In genomic region chr19:25238121-25238520, GRCm38 (mm10) we compare ENCODE assay signal across 9 mouse cellular contexts. TPM values are rescaled to one million over a fixed set of nuclear protein-coding genes. Genes with fewer than 3 reads are reported as not detected.
DNase-seq lines count a peak whose midpoint lies in the region; ATAC-seq lines count a peak whose summit lies in the region.
"Had no signal": no experiment of that assay in that cellular context is flagged by ENCODE, and none has a peak within 500 bp of the region (broad histone marks: within the 10 kb centered on the region; RNA-seq: fewer than 3 reads in every experiment).

No protein-coding gene starts in this region.

- WGBS in heart, embryonic 13.5 days = 2% methylated on average over 13 of the region's 13 CpGs
- 6% methylated on average over 13 of the region's 13 CpGs for WGBS in embryonic facial prominence, embryonic 12.5 days
- 6% methylated on average over 13 of the region's 13 CpGs for WGBS in hindbrain, embryonic 16.5 days
- WGBS in midbrain, embryonic 14.5 days = 2% methylated on average over 13 of the region's 13 CpGs

- no peak for ATAC-seq in heart, embryonic 13.5 days (ENCODE audit: extremely low read depth, insufficient number of reproducible peaks, low FRiP score, low TSS enrichment)
- ATAC-seq in embryonic facial prominence, embryonic 12.5 days (ENCODE audit: insufficient number of reproducible peaks, insufficient read depth, low FRiP score, low TSS enrichment) = no peak
- ATAC-seq in hindbrain, embryonic 16.5 days = no peak
- no peak for ATAC-seq in midbrain, embryonic 14.5 days (ENCODE audit: low FRiP score, low TSS enrichment)
- ATAC-seq in monocyte, adult 5-6 weeks (replicated peaks; ENCODE audit: insufficient number of reproducible peaks, low FRiP score, low TSS enrichment, poor library complexity, severe bottlenecking) = no peak
- ATAC-seq: CD4-positive, CD25-positive, alpha-beta regulatory T cell, adult 4 months had no signal

- peak overlapping the region; percentile 83 for H3K4me3 ChIP-seq in heart, embryonic 13.5 days
- peak overlapping the region; percentile 69 for H3K4me3 ChIP-seq in embryonic facial prominence, embryonic 12.5 days
- H3K4me3 ChIP-seq in hindbrain, embryonic 16.5 days (ENCODE audit: low read length) = peak overlapping the region; percentile 81
- H3K4me3 ChIP-seq in midbrain, embryonic 14.5 days (replicated peaks; ENCODE audit: low read depth, low read length) = peak overlapping the region; percentile 71

- peak overlapping the region; percentile 85; the same call in 1 of the 2 replicates for H3K27ac ChIP-seq in heart, embryonic 13.5 days (replicated peaks)
- H3K27ac ChIP-seq in embryonic facial prominence, embryonic 12.5 days = no peak overlapping the region
- H3K27ac ChIP-seq in hindbrain, embryonic 16.5 days (ENCODE audit: low read depth, low read length) = no peak overlapping the region
- H3K27ac ChIP-seq in midbrain, embryonic 14.5 days (replicated peaks; ENCODE audit: low read depth, low read length) = no peak overlapping the region

- H3K9ac ChIP-seq in heart, embryonic 13.5 days = peak overlapping the region; percentile 87
- H3K9ac ChIP-seq in embryonic facial prominence, embryonic 12.5 days = no peak overlapping the region
- H3K9ac ChIP-seq in hindbrain, embryonic 16.5 days (ENCODE audit: low read depth, low read length) = no peak overlapping the region
- H3K9ac ChIP-seq in midbrain, embryonic 14.5 days (replicated peaks; ENCODE audit: low read length) = no peak overlapping the region

- H3K4me1 ChIP-seq in heart, embryonic 13.5 days = peaks cover 39% of the 10 kb centered on the region
- peaks cover 7% of the 10 kb centered on the region; the same call in 1 of the 2 replicates for H3K4me1 ChIP-seq in embryonic facial prominence, embryonic 12.5 days
- peaks cover 12% of the 10 kb centered on the region for H3K4me1 ChIP-seq in hindbrain, embryonic 16.5 days (ENCODE audit: control insufficient read depth, insufficient read depth, low read depth, low read length)
- H3K4me1 ChIP-seq in midbrain, embryonic 14.5 days (ENCODE audit: control insufficient read depth, insufficient read depth, low read length) = peaks cover 10% of the 10 kb centered on the region; the same call in 1 of the 2 replicates

- no peak for DNase-seq in heart, adult 9 months (ENCODE audit: low spot score in 2 of 2)
- no peak for DNase-seq in midbrain, embryonic 14.5 days
- no peak for DNase-seq in retina, postnatal 1 day
- DNase-seq in testis, postnatal 10 days (ENCODE audit: low spot score) = no peak

- H3K27me3 ChIP-seq in heart, embryonic 13.5 days (replicated peaks) = peaks cover 23% of the 10 kb centered on the region
- peaks cover 14% of the 10 kb centered on the region; the same call in 1 of the 2 replicates for H3K27me3 ChIP-seq in embryonic facial prominence, embryonic 12.5 days
- H3K27me3 ChIP-seq in hindbrain, embryonic 16.5 days (replicated peaks; ENCODE audit: control insufficient read depth, insufficient read depth, low read length) = peaks cover 8% of the 10 kb centered on the region
- H3K27me3 ChIP-seq in midbrain, embryonic 14.5 days (ENCODE audit: control insufficient read depth, insufficient read depth, low read length) = peaks cover 22% of the 10 kb centered on the region; the same call in 1 of the 2 replicates

- H3K4me2 ChIP-seq in heart, embryonic 13.5 days = peak overlapping the region; percentile 81
- H3K4me2 ChIP-seq in embryonic facial prominence, embryonic 12.5 days (replicated peaks) = peak overlapping the region; percentile 95
- peak overlapping the region; percentile 99 for H3K4me2 ChIP-seq in hindbrain, embryonic 16.5 days (ENCODE audit: low read length)
- peak overlapping the region; percentile 99 for H3K4me2 ChIP-seq in midbrain, embryonic 14.5 days (ENCODE audit: low read length)

- H3K9me3 ChIP-seq in heart, embryonic 13.5 days = no peaks in the 10 kb centered on the region
- no peaks in the 10 kb centered on the region for H3K9me3 ChIP-seq in embryonic facial prominence, embryonic 12.5 days
- H3K9me3 ChIP-seq in hindbrain, embryonic 16.5 days (ENCODE audit: control insufficient read depth, low read length) = no peaks in the 10 kb centered on the region
- no peaks in the 10 kb centered on the region for H3K9me3 ChIP-seq in midbrain, embryonic 14.5 days (ENCODE audit: control insufficient read depth, low read length)

- no peaks in the 10 kb centered on the region for H3K36me3 ChIP-seq in heart, embryonic 13.5 days
- H3K36me3 ChIP-seq in embryonic facial prominence, embryonic 12.5 days = no peaks in the 10 kb centered on the region
- H3K36me3 ChIP-seq in hindbrain, embryonic 16.5 days (ENCODE audit: control insufficient read depth, insufficient read depth, low read length) = no peaks in the 10 kb centered on the region
- H3K36me3 ChIP-seq in midbrain, embryonic 14.5 days (ENCODE audit: control insufficient read depth, insufficient read depth, low read length) = no peaks in the 10 kb centered on the region

RNA-seq across cellular contexts. Expression of gene Kank1, which starts 1.3 kb away (rescaled TPM):
- 45.7 and 50.4 TPM in 2 replicates for polyA plus RNA-seq in heart, embryonic 13.5 days (2015; fragmentation: Nextera tagmentation; extraction: Ambion mirVana)
- 25.5 and 27.6 TPM in 2 replicates for polyA plus RNA-seq in embryonic facial prominence, embryonic 12.5 days (2016; fragmentation: Nextera tagmentation; extraction: Ambion mirVana)
- polyA plus RNA-seq in hindbrain, embryonic 16.5 days (2015; fragmentation: Nextera tagmentation; extraction: Ambion mirVana) = 13.2 and 14.4 TPM in 2 replicates
- 4.6 and 4.7 TPM in 2 replicates for polyA plus RNA-seq in midbrain, embryonic 14.5 days (2014; fragmentation: Nextera tagmentation; extraction: Ambion mirVana)
- not detected in 3 replicates for total RNA-seq in monocyte, adult 5-6 weeks (2017)
- polyA plus RNA-seq: CD4-positive, CD25-positive, alpha-beta regulatory T cell, adult 4 months had no signal
